Mouse (Mus musculus) thymus, adult 2 months (tissue): ENCODE data around the gene Epas1.

Experiments
- CTCF ChIP-seq: fragments of 200-500 bp; IDR thresholded peaks from 2 replicates; pipeline ENCODE4 v1.5.1; 2012; ENCODE audit warnings: mild to moderate bottlenecking, control low read depth, low read length, moderate library complexity, borderline replicate concordance; ENCODE audit not compliant: control insufficient read depth, poor library complexity, insufficient read depth; ENCODE audit errors: extremely low read depth
- POLR2A ChIP-seq: fragments of 200-500 bp; IDR thresholded peaks from 2 replicates; pipeline ENCODE4 v1.6.1; 2012; ENCODE audit warnings: mild to moderate bottlenecking, low read length, control low read depth, moderate library complexity; ENCODE audit not compliant: control insufficient read depth, poor library complexity, insufficient read depth; ENCODE audit errors: extremely low read depth

GRCm38 (mm10) chr17:86800535-86800934 lies 47.0 kb downstream of the Epas1 start:
- TF ChIP-seq CTCF (no peak), POLR2A (no peak)
